ENCODE assay signal across 28 mouse cellular contexts in genomic region chr11:63000126-63000525, GRCm38 (mm10). TPM values are rescaled to one million over a fixed set of nuclear protein-coding genes. Genes with fewer than 3 reads are reported as not detected.
DNase-seq lines count a peak whose midpoint lies in the region; ATAC-seq and TF ChIP-seq lines count a peak whose summit lies in the region.
"Had no signal": no experiment of that assay in that cellular context is flagged by ENCODE, and none has a peak within 500 bp of the region (broad histone marks: within the 10 kb centered on the region; RNA-seq: fewer than 3 reads in every experiment).

No protein-coding gene starts in this region.

- H3K9ac ChIP-seq in CH12.LX (ENCODE audit: insufficient read depth, low read depth) (no peak overlapping the region), ES-E14 (ENCODE audit: insufficient read depth, low read depth, low read length, poor library complexity, severe bottlenecking) (no peak overlapping the region)
- no peak overlapping the region for H3K9ac ChIP-seq in liver, postnatal 0 days (replicated peaks)
- H3K9ac ChIP-seq in lung, postnatal 0 days (replicated peaks; ENCODE audit: low read depth) = no peak overlapping the region

- H3K27ac ChIP-seq in CH12.LX (ENCODE audit: insufficient read depth, low read depth) = no peak overlapping the region
- H3K27ac ChIP-seq in ES-E14 (ENCODE audit: insufficient read depth, low read depth, low read length, poor library complexity, severe bottlenecking) = no peak overlapping the region
- no peak overlapping the region for H3K27ac ChIP-seq in liver, postnatal 0 days (ENCODE audit: low read depth)
- no peak overlapping the region for H3K27ac ChIP-seq in lung, postnatal 0 days (ENCODE audit: low read length)

- WGBS in liver, postnatal 0 days (ENCODE audit: insufficient replicate concordance) = 82% methylated on average over 8 of the region's 8 CpGs
- WGBS in lung, postnatal 0 days = 84% methylated on average over 8 of the region's 8 CpGs

- no peak for TF ChIP-seq CTCF in CH12.LX (conservative IDR thresholded peaks at IDR 0.05 in 1 of 2, IDR thresholded peaks at IDR 0.05 in 1 of 2; ENCODE audit: low read depth in 2 of 2, low read length in 2 of 2)
- TF ChIP-seq CTCF in liver, postnatal 0 days (IDR thresholded peaks at IDR 0.05; ENCODE audit: low read depth) = no peak
- TF ChIP-seq CTCF in lung, postnatal 0 days (IDR thresholded peaks at IDR 0.05) = no peak

- dilution Hi-C loops in CH12.LX (cut with MboI; ENCODE audit: extremely low pct_ligation_motif_present, extremely low pct_unique_long_range_greater_than_20kb, low sequenced_read_pairs) = no loop called here

- H3K27me3 ChIP-seq in CH12.LX (replicated peaks) = no peaks in the 10 kb centered on the region
- no peaks in the 10 kb centered on the region for H3K27me3 ChIP-seq in liver, postnatal 0 days (ENCODE audit: insufficient read depth, low read length)
- no peaks in the 10 kb centered on the region for H3K27me3 ChIP-seq in lung, postnatal 0 days (replicated peaks; ENCODE audit: insufficient read depth, low read length)
- H3K27me3 ChIP-seq: Patski had no signal

- TF ChIP-seq EP300 in CH12.LX (IDR thresholded peaks at IDR 0.05; ENCODE audit: low read length) = no peak
- no peak for TF ChIP-seq EP300 in liver, postnatal 0 days (IDR thresholded peaks at IDR 0.05; ENCODE audit: low read depth)
- TF ChIP-seq EP300 in lung, postnatal 0 days (IDR thresholded peaks at IDR 0.05) = no peak

- H3K9me3 ChIP-seq in CH12.LX (replicated peaks; ENCODE audit: low read length) = no peaks in the 10 kb centered on the region
- no peaks in the 10 kb centered on the region for H3K9me3 ChIP-seq in ES-E14 (ENCODE audit: control insufficient read depth, insufficient read depth, low read depth, low read length)
- H3K9me3 ChIP-seq in liver, postnatal 0 days (ENCODE audit: low read length) = no peaks in the 10 kb centered on the region
- H3K9me3 ChIP-seq in lung, postnatal 0 days (ENCODE audit: low read length) = no peaks in the 10 kb centered on the region

- H3K79me2 ChIP-seq in CH12.LX (replicated peaks; ENCODE audit: control insufficient read depth, extremely low read depth, insufficient read depth, poor library complexity, severe bottlenecking) = no peaks in the 10 kb centered on the region

- no peak for TF ChIP-seq POLR2A in CH12.LX (IDR thresholded peaks at IDR 0.05; ENCODE audit: low read depth, low read length)

- DNase-seq in CH12.LX (ENCODE audit: extremely low read depth) (no peak), ES-E14 (ENCODE audit: low read depth, low spot score) (no peak), R1 (ENCODE audit: low read depth, low spot score) (peak; percentile 62), ZHBTc4 (ENCODE audit: low read depth, low spot score) (peak; percentile 27)
- DNase-seq in liver, postnatal 0 days = no peak
- DNase-seq in heart, postnatal 4 days = no peak
- DNase-seq in layer of hippocampus, postnatal 14 days (ENCODE audit: low spot score in 2 of 2) = no peak
- DNase-seq in lung, postnatal 0 days (ENCODE audit: low spot score) = no peak
- DNase-seq: adrenal gland, adult 2 months; adrenal gland, adult 8-10 months; adrenal gland, postnatal 10 days; adrenal gland, postnatal 14 days; adrenal gland, postnatal 25 days; adrenal gland, postnatal 36 days; B cell, adult 2 months; cerebellum, adult 11 months; cerebellum, adult 11-12 months; cerebellum, adult 18-20 months; cerebellum, adult 2 months; cerebellum, adult 8-10 months; cerebellum, adult 9-10 months had no signal

- no peak for ATAC-seq in liver, postnatal 0 days
- no peak for ATAC-seq in lung, postnatal 0 days
- ATAC-seq: activated CD4-positive, CD25-positive, alpha-beta regulatory T cell, adult 4 months; CD4-positive, CD25-positive, alpha-beta regulatory T cell, adult 4 months; Patski had no signal

- no peaks in the 10 kb centered on the region for H3K36me3 ChIP-seq in CH12.LX (replicated peaks in 1 of 2; ENCODE audit: control insufficient read depth in 1 of 2, insufficient read depth in 1 of 2, low read length in 1 of 2)
- no peaks in the 10 kb centered on the region for H3K36me3 ChIP-seq in ES-E14 (ENCODE audit: control insufficient read depth, insufficient read depth, low read length, poor library complexity, severe bottlenecking)
- no peaks in the 10 kb centered on the region for H3K36me3 ChIP-seq in liver, postnatal 0 days (replicated peaks; ENCODE audit: insufficient read depth, low read length)
- no peaks in the 10 kb centered on the region for H3K36me3 ChIP-seq in lung, postnatal 0 days (ENCODE audit: insufficient read depth, low read length)
- H3K36me3 ChIP-seq: G1E had no signal

- TF ChIP-seq RAD21 in CH12.LX (IDR thresholded peaks at IDR 0.05; ENCODE audit: low read depth, low read length) = no peak

- no peak overlapping the region for H3K4me2 ChIP-seq in CH12.LX (ENCODE audit: insufficient read depth, low read depth, poor library complexity, severe bottlenecking)
- no peak overlapping the region for H3K4me2 ChIP-seq in liver, postnatal 0 days (ENCODE audit: low read depth, low read length)
- no peak overlapping the region for H3K4me2 ChIP-seq in lung, postnatal 0 days (replicated peaks; ENCODE audit: low read depth, low read length)

- H3K4me1 ChIP-seq in CH12.LX (ENCODE audit: control insufficient read depth in 1 of 2, insufficient read depth in 2 of 2) = peaks cover 0 to 20% of the 10 kb centered on the region in 2 experiments; a peak in 3 of 4 replicates
- peaks cover 11 to 14% of the 10 kb centered on the region in 2 experiments for H3K4me1 ChIP-seq in ES-E14 (ENCODE audit: control insufficient read depth in 2 of 2, insufficient read depth in 2 of 2, low read length in 2 of 2, poor library complexity in 1 of 2)
- H3K4me1 ChIP-seq in liver, postnatal 0 days (ENCODE audit: insufficient read depth) = no peaks in the 10 kb centered on the region
- peaks cover 27% of the 10 kb centered on the region for H3K4me1 ChIP-seq in lung, postnatal 0 days (ENCODE audit: insufficient read depth, low read depth, low read length)

- in situ Hi-C loops in CH12.LX (cut with MboI; ENCODE audit: low pct_ligation_motif_present, low pct_unique_long_range_greater_than_20kb, low sequenced_read_pairs) (no loop called here), ES-E14 (cut with MboI; ENCODE audit: low sequenced_read_pairs in 2 of 2, unreplicated experiment in 2 of 2) (no loop called here)

- H3K4me3 ChIP-seq in CH12.LX (replicated peaks in 1 of 3; ENCODE audit: low read depth in 2 of 3, low read length in 2 of 3, poor library complexity in 1 of 3) (no peak overlapping the region), ES-E14 (ENCODE audit: insufficient read depth in 1 of 2, low read depth in 1 of 2, low read length in 2 of 2, poor library complexity in 1 of 2, severe bottlenecking in 1 of 2) (no peak overlapping the region)
- no peak overlapping the region for H3K4me3 ChIP-seq in liver, postnatal 0 days (ENCODE audit: low read depth, low read length)
- H3K4me3 ChIP-seq in lung, postnatal 0 days (ENCODE audit: low read depth, low read length) = no peak overlapping the region

TF ChIP-seq in CH12.LX, 34 proteins besides CTCF, POLR2A, EP300 and RAD21:
- 0 out of 2 replicates have a peak, but pooled peaks have one; percentile 27 for TF ChIP-seq MAFK (IDR thresholded peaks at IDR 0.05; ENCODE audit: insufficient replicate concordance, low read length)
- TF ChIP-seq PAX5 (IDR thresholded peaks at IDR 0.05; ENCODE audit: low read length) = no peak

TF ChIP-seq in ES-E14, 5 proteins besides CTCF, POLR2A, EP300 and RAD21:
- TF ChIP-seq MAFK (IDR thresholded peaks at IDR 0.05; ENCODE audit: insufficient read depth, low read depth, low read length) (peak; percentile 79), CHD2 (IDR thresholded peaks at IDR 0.05; ENCODE audit: low read depth, low read length) (no peak)

RNA-seq across cellular contexts. Expression of gene Cdrt4, which starts 49.1 kb away (rescaled TPM):
- total RNA-seq in CH12.LX (2012; rRNA removed) (not detected in 2 replicates), CH12.LX (2014; rRNA removed) (not detected in 2 replicates), ES-E14 (2012; rRNA removed) (1.1 and 1.6 TPM in 2 replicates)
- not detected in 2 replicates for polyA plus RNA-seq in CH12.LX (2012; ENCODE audit: insufficient read length, low read depth)
- polyA plus RNA-seq in liver, postnatal 0 days (2015; fragmentation: Nextera tagmentation; extraction: Ambion mirVana) = not detected in 2 replicates
- total RNA-seq in heart, postnatal 4 days (2021) = under 1 TPM in 1 of 2 experiments, not detected in 1; 0.38 TPM
- total RNA-seq in layer of hippocampus, postnatal 14 days (2021) = not detected
- 0.23 TPM in 1 of 2 replicates, not detected in the other for polyA plus RNA-seq in lung, postnatal 0 days (2015; fragmentation: Nextera tagmentation; extraction: Ambion mirVana)
- total RNA-seq: adrenal gland, adult 18-20 months; adrenal gland, adult 2 months; adrenal gland, postnatal 10 days; adrenal gland, postnatal 14 days; adrenal gland, postnatal 25 days; adrenal gland, postnatal 36 days; MEL had no signal
- polyA plus RNA-seq: activated CD4-positive, CD25-positive, alpha-beta regulatory T cell, adult 4 months; C2C12; CD4-positive, CD25-positive, alpha-beta regulatory T cell, adult 4 months; G1E; Patski had no signal

Comparison
In these comparisons a context has a peak if more than half of its experiments do, and no peak if none do; other contexts are left out.
1. DNase-seq: peak in R1 (single experiment) and ZHBTc4 (single experiment); none in CH12.LX (single experiment), ES-E14 (single experiment), liver, postnatal 0 days (single experiment), heart, postnatal 4 days (single experiment), layer of hippocampus, postnatal 14 days (0 of 2) and lung, postnatal 0 days (single experiment).